Mouse (Mus musculus) erythroid progenitor cell, adult 5-6 weeks (primary cell): ENCODE results near the gene Hyal2. TPM values are rescaled to one million over a fixed set of nuclear protein-coding genes. Genes with fewer than 3 reads are reported as not detected.
"Not testable (repeated sequence)": the region's sequence is repeated elsewhere in the genome, so short reads cannot be mapped to it uniquely, and the experiment has no call there.

Experiments
- ATAC-seq: replicated peaks from 2 replicates; pipeline ENCODE4 v1.8.0; 2016; ENCODE audit warnings: moderate number of reproducible peaks, mild to moderate bottlenecking, moderate TSS enrichment, inconsistent platforms; ENCODE audit not compliant: poor library complexity, low FRiP score, severe bottlenecking
- total RNA-seq, 2 experiments: library from RNA; stranded (forward) in 1 of 2; stranded (reverse) in 1 of 2; fragments of 150-400 nt in 1 of 2; fragments of 186-747, 209-891 nt in 1 of 2; gene quantifications; 2 replicates each; pipeline versions ENCODE4 v1.2.3 to v1.2.4; 2015 to 2017; ENCODE audit warnings: low replicate concordance in 2 of 2

Gene Hyal2
- total RNA-seq, 2 experiments from 2014 or later = 0.30 to 2.5 TPM

DNA sequence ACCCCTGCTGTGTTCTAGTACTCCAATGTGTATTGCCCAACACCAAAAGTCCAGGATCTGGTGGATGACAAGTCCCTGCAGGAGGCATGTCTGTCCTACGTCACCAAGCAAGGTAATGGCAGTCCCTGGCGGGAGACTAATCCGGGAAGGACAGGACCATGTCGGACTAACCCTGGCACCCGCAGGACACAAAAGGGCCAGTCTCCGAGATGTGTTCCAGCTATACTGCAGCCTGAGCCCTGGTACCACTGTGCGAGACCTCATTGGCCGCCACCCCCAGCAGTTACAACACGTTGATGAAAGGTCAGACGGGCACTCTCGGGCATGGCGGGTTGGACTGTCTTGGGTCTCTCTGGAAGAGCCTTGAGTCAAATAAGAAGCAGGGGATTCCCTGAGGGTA is 23.0 kb upstream of the Hyal2 start:
- ATAC-seq = no peak

DNA sequence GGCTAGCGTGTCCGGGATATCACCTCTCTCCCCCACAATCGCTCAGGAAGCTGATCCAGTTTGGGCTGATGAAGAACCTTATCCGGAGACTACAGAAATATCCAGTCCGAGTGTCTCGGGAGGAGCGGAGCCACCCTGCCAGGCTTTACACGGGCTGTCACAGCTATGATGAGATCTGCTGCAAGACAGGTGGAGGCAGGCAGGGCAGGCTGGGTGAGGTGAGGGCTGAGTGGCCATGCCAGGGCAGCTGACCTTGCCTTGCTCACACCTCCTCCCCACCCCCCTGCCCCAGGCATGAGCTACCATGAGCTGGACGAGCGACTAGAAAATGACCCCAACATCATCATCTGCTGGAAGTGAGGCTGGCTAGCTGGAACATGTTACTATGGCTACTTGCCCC is 22.5 kb upstream of the Hyal2 start:
- no peak for ATAC-seq

DNA sequence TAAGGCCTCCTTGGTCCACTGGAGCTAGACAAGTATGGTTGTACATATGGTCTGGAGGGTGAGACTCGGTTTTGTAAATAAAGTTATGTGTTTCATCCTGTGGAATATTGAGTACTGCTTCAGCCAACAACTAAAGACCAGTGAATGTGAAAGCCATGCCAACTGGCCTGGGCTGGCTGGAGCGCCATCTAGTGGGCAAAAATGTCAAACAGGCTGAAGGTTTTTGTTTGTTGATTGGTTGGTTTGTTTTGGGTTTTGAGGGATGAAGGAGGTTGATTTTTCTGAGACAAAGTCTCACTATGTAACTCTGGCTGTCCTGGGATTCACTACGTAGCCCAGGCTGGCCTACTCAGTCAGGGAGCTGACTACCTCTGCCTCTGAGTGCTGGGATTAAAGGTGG is 22.1 kb upstream of the Hyal2 start:
- no peak for ATAC-seq

DNA sequence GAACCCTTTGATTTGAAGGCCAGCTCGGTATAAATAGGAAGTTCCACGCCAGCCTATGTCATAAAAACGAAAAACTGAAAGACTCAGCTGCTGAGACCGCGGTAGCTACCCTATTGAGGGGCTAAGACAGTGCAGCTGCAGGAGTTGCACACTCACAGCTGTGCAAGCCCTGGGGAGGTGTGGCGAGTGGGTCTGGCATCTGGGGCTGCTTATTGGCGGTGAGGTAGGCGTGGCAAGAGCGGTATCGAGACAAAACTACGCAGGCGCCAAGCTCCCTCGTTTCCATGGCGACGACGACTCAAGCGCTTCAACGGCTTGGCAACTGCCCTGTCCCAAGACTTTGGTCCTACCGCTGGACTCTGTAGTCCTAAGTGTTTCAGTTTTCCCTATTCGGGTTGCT is 20.7 kb upstream of the Hyal2 start, which contains the start of gene Zmynd10:
TSS of gene Zmynd10 (plus strand) at position 273 of the 400 bp plus-strand sequence.
- ATAC-seq = peak; percentile 70

DNA sequence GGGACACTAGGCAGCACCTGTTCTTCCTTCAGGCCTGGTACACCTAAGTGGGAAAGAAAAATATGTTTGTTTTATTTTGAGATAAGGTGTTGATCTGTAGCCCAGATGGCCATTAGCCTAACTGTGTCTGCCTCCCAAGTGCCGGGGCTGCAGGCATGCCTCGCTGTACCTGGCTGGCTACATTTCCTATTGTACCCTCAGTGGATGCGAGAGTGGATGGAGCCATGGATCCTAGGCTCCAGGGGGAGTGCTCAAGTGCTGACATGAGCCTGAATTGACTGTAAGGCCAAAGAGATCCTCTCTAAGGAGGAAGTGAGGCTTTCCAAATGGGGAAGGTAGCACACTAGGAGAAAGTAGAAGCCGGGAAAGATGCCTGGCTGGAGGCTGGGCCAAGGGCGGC is 19.8 kb upstream of the Hyal2 start:
- no peak for ATAC-seq

DNA sequence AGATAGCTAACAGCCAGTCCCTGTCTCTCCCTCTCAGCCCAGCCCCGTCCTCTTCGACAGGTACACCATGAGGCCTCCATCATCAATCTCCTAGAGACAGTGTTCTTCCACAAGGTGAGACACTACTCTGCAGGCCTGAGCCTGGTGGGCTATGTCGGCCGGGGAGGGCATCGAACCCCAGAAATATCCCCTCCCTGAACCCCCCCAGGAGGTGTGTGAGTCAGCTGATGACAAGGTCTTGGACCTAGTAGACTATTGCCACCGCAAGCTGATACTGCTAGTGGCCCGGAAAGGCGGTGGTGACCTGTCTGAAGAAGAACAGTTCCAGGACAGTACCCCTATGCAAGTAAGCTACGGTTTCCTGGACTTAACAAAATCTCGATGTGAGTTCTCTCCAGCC is 18.9 kb upstream of the Hyal2 start:
- no peak for ATAC-seq

DNA sequence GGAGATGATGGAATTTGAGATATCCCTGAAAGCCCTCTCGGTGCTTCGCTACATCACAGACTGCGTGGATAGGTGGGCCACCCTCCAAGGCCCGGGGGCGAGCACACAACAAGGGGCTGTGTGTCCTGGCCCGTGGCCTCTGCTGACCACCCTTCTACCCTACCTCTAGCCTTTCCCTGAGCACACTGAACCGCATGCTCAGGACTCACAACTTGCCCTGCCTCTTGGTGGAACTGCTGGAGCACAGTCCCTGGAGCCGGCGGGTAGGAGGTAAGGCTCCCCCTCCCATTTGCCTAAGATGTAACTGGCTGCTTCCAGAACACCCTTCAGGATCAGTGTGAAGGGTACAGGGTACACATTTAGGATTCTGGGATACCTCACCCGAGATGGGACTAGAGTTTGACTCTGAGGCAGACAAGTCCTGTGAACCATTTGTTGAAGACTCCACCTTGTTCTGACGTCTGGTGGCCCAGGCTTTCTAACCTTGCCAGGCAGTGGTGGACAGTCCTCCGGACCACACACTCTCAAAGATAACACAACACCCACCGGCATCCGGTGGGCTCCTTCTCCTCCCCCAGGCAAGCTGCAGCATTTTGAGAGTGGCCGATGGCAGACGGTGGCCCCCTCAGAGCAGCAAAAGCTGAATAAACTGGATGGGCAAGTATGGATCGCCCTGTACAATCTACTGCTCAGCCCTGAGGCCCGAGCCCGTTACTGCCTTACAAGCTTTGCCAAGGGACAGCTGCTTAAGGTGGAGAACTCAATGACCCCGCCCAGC is 18.3 kb upstream of the Hyal2 start:
- no peak for ATAC-seq

DNA sequence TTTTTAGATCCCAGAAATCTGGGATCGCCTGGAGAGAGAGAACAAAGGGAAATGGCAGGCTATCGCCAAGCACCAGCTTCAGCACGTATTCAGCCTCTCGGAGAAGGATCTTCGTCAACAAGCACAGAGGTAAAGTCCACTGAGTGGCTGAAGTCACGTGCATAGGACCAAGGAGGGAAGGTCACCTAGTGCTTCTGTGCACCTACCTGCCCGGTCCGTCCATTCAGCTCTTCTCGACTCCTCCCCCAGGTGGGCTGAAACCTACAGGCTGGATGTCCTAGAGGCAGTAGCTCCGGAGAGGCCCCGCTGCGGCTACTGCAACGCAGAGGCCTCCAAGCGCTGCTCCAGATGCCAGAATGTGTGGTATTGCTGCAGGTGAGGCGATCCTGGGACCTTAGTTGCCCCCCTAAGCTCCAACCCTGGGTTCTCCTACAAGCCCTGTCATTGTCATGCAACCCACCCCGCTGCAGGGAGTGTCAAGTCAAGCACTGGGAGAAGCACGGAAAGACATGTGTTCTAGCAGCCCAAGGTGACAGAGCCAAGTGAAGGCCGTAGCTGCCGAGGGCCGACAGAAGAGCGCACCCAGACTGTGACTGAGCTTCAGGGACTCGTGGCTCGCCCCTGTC is 17.1 kb upstream of the Hyal2 start:
- ATAC-seq = no peak

DNA sequence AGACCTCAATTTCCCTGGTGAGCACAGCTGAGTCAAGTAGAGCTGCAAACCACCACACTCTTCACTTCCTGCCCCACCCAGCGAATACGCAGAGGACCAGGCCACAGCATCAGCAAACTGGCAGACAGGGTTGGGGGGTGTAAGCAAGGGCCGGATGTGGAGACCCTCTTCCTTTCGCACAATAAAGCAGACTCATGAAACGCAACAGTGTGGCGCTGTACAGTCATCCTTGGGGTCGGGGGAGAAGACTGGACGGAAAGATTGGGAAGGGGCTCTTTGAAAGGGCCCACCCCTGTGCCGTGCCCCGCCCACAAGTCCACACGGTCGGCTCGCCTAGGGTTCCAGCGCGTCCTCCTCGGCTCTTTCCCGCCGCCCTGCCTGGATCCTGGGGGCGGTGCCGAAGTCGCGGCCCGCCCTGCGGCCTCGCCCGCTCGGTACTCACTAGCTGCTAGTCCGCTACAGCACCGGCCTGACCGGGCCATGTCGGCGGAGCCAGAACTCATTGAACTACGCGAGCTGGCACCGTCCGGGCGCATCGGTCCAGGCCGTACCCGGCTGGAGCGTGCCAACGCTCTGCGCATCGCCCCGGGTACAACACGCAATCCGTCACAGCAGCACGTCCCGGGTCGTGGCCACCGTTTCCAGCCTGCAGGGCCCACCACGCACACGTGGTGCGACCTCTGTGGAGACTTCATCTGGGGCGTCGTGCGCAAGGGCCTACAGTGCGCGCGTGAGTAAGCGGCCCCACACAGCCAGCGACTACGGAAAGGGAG is 16.4 kb upstream of the Hyal2 start, which contains the start of gene Rassf1:
TSS of gene Rassf1 (plus strand) at position 439 of the 773 bp plus-strand sequence.
- ATAC-seq = peak; percentile 53

DNA sequence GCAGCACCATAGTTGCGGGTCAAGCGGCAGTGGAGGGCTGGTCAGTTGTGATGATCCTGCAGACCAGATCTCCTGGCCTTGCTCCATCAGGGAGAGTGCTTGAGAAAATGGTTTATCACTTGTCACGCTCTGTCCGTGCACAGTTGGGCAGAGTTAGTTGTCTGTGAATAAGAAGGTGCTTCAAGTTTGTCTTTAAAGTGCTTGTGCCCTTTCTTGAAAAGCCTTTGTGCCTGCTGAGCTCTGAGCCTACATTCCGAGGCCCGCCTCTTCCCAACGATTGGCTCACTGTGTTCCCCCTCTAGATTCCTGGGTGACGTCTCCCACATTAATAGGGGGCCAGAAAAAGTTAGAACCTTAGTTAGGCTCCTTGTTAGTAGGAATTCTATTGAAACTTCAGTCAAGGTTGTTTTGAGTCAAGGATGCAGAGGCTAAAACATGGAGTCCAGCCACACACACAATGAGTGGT is 15.8 kb upstream of the Hyal2 start:
- ATAC-seq = no peak

DNA sequence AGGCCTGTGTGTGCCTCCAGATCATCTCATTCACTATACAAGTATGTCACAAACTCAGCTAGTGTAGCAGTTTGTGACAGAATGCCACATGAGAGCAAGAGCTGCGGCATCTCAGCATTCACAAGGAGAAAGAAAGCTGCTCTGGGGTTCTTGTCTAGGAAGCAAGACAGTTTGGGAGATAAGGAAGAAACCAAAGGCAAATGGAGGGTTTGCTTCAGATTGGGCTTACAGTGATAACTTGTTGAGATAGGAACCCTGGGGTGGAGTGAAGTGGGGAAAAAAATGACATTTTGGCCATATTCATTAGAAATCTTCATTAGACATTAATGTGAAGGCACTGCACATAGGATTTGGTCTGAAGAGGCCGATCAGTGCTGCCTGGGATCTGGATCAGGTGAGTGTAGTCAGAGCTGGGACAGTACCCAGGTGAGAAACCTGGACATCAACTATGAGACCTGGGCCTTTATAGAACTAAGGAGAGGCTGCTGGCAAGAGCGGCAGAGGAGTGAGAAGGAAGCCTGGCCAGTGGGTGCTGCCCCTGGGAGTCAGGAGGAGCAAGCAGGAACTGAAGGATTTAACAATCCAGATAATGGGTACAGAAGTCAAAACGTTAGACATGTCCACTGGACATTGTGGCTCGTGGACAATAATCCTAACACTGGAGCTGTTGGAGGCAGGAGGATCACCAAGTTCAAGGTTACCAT is 14.9 kb upstream of the Hyal2 start:
- ATAC-seq = no peak

DNA sequence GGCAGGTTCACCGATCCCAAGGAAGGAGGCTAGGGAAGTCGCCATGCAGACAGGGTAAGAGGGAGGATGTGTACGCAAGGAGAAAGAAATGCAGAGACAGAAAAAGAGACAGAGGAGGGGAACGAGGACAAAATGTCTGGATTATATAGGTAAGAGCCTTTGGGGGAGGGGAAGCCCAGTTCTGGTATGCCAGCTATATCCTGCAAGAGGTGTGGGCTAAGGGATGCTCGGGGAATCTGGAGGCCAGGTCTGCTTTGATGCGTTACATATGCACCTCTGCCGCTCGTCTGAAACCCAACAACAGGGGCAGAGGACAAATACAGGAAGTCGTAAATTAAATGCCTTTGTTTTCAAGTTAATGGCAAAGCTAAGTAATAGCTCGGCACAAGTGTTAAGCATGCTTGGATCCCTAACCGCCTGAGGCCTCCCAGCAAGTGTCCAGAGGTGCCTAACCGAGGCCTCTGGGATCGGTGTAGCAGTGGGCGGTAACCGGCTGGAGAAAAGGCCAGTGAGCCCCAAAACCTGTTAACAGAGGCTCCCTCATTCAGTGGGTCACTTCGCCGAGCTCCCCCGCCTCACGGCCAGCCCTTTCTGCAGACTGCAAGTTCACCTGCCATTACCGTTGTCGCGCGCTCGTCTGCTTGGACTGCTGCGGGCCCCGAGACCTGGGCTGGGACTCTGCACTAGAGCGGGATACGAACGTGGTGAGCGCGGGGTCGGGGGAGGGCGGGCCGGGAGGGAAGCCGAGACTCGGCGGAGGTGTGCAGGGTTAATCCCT is 14.0 kb upstream of the Hyal2 start:
- no peak for ATAC-seq

DNA sequence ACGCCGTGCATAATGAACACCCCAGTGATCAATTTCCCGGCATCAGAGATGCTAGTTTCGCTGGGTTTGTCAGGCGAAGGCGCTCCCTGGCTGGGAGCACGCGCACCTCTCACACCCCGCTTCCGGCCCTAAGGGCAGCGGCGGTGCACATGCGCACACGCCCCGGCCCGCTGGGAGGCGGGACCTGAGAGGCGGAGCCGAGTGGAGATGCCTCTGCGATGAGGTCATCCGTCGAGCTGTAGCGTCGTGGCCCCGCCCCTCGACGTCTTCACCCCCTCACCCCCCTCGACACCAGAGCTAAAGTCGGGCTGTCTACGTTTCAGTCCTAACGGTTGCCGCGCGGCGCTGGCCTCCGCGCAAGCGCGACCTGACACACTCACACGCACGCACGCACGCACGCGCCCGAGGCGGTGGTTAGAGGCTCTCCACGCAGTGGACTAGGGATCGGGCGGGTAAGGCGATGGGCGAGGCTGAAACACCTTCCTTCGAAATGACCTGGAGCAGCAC is 13.4 kb upstream of the Hyal2 start:
- ATAC-seq = peak; percentile 89

DNA sequence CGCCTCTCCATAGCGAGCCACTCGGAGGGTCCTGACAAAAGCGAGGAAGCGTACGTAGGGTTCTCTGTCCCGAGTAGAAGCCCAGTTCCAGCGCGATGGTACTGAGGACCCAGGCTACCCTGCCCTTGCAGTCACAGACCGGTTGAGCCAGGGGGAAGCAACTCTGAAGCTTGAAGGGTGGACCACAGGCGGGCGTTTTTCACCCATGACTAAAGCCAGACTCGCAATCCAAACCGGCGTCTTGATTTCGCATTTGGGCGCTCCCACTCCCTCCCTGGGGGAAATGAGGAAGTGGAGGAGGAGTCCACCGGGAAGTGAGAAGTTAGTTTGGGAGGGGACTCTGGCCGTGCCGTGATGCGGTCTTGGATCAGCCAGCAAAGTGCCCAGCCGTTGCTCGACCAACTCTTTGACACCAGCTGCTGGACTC is 12.7 kb upstream of the Hyal2 start:
- ATAC-seq = 0 out of 2 replicates have a peak, but pooled peaks have one; percentile 1

DNA sequence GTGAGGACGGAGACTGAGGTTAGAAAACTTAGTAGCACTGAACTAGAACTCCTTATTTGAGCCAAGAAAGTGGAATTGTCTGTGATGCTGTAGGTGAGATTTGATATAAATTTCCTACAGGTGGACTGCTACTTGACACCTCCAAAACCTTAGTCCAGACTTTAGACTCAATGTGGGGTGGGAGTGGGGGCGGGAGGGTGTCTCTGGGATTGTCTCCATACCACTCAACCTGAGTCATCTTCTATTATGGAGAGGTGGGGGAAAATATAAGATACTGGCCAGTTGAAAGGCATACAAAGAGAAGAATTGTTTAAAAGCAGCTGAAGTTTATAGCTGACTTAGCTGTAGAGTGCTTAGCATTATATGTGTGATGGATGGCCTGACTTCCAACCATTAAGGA is 12.0 kb upstream of the Hyal2 start:
- ATAC-seq = no peak

DNA sequence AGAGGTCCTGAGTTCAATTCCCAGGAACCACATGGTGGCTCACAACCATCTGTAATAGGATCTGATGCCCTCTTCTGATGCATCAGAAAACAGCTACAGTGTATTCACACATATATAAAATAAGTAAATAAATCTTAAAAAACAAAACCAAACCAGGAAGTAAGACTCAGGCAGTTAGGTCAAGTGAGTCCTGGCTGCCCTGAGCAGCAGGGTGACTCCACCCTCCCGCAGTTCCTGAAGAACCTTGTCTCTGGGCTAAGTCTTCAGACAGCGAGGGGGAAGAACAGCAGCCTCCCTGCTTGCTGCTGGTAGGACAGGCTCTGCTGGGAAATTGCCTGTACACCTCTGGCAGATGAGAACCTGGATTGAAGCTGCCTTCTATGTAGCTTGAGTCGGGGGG is 11.4 kb upstream of the Hyal2 start:
- ATAC-seq = no peak

DNA sequence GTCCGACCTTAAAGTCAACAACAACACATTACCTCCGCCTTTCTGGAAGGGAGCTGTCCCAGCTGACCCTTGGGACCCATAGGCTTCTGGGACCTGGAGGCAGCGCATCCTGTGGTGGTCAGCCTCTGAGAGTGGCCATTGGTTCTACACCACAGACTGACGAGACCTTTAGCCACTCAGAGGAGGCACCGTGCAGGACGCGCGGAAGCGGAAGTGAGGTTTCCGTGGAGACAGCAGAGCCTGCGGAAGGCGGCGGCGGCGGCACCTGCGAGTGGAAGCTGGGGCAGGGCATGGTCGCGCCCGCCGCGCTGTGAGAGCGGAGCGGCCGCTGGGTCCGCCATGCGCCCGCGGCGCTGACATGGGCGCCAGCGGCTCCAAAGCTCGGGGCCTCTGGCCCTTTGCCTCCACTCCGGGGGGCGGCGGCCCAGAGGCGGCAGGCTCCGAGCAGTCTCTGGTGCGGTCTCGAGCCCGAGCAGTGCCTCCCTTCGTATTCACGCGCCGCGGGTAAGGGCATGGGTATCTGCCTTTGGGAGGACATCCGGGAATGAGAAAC is 4.6 kb upstream of the Hyal2 start, which contains the start of gene Tusc2:
TSS of gene Tusc2 (plus strand) at position 227 of the 553 bp plus-strand sequence.
- ATAC-seq = peak; percentile 90

DNA sequence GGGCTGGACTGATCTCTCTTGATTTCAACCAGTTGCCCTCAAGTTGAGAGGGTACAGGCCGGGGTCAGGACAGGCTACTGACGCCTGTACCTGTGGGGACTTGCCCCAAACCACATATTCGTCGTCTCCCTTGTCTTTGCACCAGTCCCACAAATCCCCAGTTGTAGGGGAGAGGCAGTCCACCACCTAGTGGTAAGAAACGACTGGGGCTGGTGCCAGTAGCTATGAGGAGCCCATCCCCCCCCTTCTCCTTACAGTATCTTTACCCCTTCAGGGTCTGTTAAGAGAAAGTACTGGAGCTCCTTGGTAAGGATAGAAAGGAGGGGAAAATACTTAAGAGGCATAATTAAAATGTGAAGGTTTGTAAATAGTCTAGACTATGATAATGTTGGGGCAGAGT is 2.2 kb upstream of the Hyal2 start:
- ATAC-seq = not testable (repeated sequence)
